Mouse (Mus musculus): ENCODE results near the gene Nop58. TPM values are rescaled to one million over a fixed set of nuclear protein-coding genes. Genes with fewer than 3 reads are reported as not detected.
A peak's percentile ranks its signal among the peaks of the same experiment; 100 is the strongest.
"Not testable (repeated sequence)": the region's sequence is repeated elsewhere in the genome, so short reads cannot be mapped to it uniquely, and the experiment has no call there.

Gene Nop58
- polyA plus RNA-seq, 2 experiments from 2014 or later, result 192 to 195 TPM

DNA sequence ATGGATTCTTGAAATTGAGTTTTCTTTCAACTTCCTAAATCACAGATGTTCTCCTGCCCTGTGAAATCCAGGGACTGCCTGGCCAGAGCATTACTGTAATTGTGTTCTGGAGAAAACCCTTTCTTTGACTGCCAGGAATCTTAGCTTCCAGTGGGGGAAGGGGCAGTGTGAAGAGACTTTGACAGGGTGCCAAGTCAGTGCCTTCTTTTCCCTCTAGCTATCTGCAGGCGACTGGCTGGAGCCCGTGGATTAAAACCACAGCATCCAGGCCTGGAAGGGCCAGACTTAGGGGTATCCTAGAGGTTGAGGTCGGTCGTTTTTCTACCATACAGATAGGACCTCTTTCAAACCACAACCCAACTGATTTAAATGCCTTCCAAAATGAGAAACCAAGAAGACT, 40.9 kb downstream of the Nop58 start:
- no peak for ATAC-seq

DNA sequence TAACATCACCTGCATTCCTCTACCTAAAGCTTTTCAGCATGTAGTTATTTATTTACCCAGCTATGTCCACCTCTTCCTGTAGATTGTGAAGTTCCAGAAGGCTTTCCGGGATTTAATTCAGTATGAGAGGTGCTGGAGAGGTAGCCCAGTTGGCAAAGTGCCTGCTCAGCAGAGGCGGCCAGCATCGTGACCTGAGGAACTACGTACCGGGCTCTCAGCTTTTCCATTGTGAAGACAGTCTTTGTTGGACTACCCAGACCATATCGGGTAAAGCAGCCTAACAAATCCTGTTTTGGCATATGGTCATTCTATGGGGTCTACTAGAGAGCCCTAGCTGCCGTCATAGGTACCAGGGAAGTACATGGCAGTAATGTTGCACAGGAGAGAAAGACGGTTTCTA, 45.3 kb downstream of the Nop58 start:
- ATAC-seq, result no peak

DNA sequence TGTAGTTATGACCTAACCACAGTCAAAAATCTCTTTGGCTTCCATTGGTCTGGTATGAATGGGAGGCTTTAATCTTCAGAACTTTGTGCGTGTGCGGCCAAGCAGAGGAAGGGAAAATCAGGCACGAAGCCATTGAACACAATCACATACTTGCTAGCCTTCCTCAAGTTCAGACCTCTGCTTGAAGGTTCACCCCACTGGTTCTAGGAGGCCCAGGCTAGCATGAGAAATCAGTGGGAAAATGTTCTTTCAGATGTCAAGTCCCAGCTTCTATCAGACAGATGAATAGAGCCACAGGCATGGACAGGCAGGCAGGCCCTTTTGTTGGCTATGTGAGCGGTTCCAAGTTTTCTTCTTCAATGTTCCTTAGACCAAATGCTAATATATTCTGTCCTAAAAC, 46.0 kb downstream of the Nop58 start:
- no peak for ATAC-seq

DNA sequence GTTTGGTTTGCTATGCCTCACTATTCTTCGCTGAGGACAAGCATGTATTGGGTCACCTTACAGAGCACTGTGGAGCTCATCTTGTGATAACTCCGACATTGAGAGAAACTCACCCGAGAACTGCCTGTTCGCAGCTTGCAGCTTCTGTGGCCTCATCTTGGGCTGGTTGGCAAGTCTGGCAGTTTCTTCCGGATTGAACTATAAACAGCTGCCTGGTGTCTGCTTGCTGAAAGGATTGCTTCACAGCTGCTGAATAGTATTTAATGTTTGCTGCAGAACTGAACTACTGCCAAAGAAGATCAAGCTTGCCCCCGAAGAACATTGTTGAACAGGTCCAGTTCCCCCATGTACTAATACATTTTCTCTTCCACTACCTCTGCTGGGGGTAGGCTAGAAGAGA, 49.3 kb downstream of the Nop58 start:
- no peak for ATAC-seq

DNA sequence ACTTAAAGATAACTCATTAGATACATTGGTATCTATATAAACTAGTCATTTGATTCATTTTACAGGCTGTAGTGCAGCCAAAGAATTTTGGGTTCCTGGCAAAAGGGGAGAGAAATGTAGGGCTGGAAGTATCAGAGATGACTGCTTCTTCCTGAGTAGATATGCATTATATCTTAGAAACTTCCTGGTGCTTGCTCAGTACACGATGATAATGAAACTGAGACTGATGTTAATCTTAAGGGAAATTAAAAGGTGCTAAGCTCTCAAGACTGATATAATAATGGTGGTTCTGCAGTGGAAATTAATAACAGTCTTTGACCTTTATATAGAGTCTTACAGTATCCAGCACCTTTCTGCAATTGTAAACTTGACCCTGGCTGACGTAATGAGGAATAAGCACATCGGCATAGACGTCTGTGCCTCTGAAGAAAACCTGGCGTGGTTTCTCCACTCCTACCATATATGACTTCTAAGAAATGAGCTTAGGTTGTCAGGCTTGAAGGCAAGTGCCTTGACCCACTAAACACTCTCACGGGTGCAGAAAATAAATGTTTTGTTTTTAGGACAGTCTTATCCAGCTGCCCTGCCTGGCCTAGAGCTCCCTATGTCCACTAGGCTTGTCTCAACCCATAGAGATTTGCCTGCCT, 54.1 kb downstream of the Nop58 start:
- ATAC-seq, result no peak

DNA sequence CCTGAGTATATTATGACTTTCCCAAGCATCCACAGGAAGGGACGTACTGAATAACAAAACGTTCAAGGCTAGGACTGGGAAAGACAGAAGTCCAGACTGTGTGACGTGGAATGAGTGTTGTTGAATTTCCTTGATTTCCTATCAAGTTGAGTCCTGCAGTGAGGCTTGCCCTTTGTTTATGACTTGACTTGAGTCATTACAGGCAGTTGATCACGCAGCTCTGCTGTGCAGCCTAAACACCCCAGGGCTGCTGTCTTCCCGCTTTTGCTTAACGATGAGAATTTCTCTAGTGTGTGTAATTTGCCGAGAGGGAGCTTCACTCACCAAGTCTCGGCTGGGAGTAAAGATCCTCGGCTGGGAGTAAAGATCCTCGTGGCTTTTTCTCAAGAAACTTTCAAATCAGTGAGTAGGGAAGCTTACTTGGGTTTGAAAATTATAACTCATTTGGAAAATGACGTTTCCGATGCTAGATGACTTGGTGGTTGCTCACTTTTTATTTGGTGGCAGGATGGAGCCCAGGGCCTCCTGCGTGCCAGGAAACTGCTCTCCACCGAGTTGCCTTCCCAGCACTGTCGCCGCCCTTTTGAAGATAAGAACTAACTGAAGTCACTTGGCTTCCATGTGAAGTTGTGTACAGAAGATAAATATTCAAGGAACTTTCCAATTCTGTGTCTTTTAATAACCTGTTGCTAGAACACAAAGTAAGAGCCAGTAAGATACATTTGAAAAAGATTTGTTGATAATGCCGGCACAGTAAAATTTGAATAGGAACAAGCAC, 55.0 kb downstream of the Nop58 start:
- no peak for ATAC-seq

DNA sequence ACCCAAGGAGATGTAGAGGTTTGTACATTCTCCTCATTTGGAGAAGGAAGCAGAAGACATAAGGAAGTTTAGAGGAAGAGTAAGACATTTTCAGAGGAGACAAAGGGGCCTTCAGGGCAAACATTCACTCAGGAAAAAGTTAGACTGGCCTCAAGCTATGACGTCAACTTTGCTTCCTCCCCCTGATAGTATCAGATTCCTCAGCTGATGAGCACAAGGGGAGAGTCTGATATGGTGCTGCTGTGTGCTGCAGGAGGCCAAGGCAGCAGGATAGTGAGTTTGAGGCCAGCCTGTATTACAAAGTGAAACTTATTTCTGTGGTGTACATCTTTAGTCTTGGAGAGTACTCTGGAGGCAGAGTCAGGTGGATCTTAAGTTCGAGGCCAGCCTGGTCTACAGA, 64.3 kb downstream of the Nop58 start:
- ATAC-seq, result no peak

DNA sequence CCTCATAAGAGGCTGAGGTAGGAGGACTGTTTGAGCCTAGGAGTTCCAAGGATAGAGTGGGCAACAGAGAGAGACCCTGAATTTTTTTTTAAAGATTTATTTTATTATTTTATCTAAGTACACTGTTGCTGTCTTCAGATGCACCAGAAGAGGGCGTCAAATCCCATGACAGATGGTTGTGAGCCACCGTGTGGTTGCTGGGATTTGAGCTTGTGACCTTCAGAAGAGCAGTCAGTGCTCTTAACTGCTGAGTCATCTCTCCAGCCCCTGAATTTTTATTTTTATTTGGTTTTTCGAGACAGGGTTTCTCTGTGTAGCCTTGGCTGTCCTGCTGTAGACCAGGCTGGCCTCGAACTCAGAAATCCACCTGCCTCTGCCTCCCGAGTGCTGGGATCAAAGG, 65.0 kb downstream of the Nop58 start:
- not testable (repeated sequence) for ATAC-seq

DNA sequence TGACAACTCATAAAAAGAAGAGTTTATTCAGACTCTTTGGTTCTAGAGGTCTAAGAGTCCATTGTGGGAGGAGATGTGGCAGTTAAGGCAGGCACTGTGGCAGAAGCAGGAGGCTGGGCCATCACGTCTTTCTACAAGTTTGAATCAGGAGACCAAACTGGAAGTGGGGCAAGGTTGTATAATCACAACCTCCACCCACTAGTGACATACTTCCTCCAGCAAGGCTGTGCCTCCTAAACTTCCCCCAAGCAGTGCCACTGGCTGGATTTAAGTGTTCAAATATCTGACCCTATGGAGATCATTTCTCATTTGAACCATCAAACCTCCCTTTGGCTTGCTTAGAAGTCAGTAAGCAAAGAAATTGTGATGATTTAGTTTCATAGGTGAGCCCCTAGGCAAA, 70.5 kb downstream of the Nop58 start:
- no peak for ATAC-seq

DNA sequence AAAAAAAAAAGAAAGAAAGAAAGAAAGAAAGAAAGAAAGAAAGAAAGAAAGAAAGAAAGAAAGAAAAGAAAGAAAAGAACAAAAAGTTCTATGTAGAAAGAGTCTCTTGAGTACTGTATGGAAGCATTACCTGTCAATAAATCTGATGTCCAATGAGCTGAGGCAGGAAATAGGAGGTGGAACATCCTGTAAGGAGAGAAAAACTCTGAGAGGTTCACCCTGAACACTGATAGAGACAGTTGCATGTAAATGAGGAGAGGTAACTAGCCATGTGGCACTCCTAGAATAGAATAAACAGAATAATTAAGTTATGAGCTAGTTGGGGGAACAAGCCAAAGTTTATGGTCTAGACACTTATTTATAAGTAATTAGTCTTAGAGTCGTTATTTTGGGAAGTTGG, 73.6 kb downstream of the Nop58 start:
- ATAC-seq, result no peak

DNA sequence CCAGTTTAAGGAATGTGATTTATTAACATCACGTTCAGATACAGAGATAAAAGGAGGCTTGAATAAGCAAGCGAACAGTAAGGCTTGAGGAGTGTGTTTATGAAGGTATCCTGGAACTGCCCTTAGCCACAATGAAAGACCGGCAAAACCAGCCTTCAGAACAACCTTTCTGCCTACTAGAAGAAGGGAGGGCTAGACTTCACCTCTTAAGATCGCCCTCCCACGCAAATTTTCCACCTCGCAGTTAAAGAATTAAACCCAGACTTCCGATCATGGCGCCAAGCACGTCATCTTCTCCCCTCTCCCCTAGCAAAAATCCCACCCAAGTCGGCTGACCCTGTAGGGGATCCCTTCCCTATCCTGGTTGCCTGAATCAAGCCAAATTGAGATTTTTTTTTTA, 77.4 kb downstream of the Nop58 start:
- ATAC-seq, result peak; percentile 38

DNA sequence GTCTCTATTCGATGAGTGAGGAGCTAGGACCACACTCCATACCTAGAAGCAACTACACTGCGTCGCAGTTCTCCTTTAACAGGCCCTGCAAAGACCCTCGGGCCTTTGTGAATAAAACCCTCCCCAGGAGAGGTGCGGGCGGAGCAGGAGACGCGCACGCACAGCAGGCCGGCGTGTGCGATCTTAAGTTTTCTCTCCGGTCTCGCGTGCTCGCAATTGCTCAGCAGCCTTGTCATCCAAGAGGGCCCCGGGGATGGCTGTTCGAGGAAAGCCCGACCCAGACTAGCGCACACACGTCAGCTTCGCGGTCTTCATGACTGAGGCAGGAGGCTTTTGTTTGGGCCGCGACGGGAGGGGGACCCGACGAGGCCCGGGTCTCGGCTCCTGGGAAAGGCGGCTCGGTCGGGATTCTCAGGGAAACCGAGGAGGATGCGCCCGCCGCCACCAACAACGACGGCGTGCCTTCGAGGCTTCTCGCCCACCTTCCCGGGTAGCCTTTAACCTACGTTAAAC, 77.9 kb downstream of the Nop58 start:
- peak; percentile 58 for ATAC-seq

DNA sequence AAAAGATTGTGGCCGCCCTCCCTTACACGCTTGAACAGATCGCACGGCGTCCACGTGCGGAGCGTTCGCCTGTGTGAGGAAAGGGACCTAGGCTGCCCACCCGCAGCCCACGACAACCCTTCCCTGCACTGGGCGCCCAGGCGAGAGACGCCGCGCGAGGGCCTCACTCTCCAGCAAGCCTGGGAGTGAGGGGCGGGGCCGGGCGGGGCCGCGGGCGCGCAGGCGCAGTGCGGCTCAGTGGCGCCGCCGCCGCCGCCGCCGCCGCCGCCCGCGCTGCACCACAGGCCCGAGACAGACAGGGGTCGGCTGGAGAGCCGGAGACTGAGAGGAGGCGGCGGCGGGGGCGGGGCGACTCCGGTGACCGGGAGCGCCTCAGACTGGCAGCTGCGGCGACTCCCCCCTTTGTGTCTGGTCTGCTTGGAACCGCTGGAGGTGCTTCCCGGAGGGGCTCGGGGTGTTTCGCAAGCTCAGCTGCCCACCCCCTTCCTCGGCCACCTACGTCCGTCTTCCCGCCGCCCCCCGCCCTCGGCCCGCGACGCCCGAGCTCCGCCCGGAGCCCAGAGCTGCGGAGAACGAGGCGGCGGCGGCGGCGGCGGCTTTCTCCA, 78.5 kb downstream of the Nop58 start, which contains the start of gene Bmpr2:
TSS of gene Bmpr2 (plus strand) at position 237 of the 605 bp plus-strand sequence.
- peak; percentile 47 for ATAC-seq

DNA sequence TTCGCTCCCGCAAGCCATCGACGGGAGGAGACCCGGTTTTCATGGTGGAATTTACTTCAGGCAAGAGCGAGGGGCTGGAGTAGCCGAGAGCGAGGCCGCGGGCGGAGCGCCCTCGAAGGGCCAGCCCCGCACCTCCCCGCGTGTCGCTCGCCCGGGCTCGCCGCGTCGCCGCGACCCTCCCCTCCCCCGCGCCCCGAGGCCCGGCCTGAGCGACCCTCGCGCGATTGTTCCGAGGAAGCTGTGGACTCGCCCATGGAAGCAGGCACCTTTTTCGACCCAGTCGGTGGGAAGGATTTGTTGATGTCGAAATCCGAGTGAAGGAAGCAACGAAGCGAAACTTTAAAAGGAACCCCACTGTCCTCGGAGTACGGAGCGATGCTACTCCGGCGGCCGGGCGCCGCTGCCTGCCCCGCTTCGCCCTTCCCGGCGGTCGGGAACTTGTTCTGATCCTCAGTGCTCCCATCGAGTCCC, 79.0 kb downstream of the Nop58 start:
- no peak for ATAC-seq

DNA sequence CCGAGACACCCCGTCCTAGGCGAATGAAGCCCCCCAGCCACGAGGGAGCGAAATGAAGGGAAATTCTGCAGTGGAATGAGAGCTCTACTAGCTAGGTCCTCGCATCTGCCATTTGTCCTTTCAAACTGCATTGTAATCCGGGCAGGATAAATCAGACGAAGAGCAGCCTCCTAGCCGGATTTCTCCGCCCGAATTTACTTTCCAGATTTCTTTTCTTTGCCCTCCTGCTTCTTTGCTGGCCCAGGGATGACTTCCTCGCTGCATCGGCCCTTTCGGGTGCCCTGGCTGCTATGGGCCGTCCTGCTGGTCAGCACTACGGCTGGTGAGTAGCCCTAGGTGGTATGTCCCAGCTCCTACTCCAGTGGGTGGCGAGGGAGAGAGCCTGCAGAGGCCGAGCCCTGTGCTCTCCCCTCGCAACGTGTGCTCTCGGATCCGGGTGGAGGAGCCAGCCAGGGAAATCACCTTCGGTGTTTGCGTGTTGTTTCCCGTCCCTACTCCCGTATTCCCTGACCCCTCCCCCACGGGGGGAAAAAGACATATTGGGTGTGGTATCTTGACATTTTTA, 79.7 kb downstream of the Nop58 start:
- ATAC-seq, result no peak

DNA sequence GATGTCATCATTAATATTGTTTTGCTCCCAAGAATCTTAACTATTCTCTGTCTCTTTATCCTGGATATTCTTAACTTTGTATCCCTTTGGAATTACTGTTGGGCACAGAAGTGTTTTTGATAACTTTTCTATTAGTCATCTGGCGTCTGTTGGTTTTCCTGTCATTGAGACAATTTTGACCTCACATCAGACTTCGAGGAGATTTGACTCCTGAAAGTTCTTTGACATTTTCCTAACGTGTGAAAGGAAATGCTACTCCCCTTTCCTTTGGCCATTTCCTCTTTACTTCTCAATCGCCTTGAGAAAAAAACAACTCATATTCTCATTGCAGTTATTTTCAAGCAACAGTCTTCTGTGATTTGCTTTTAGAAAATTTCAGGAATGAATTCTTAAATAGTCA, 80.5 kb downstream of the Nop58 start:
- no peak for ATAC-seq

DNA sequence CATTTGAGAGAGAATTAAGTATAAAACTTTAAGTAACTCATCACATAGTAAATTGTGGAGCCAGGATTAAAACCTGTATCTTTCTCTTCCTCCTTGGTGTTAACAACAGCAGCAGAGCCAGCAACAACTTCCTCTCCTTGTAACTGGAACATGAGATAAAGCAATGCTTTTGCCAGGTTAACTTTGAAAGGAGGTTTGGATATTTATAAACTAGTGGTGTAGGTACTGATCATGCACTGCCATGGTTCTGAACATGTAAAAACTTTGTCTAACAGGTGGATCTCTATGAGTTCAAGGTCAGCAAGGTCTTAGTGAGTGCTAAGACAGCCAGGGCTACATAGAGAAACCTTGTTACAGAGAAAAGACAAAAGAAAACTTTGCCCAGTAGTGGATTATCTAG, 81.9 kb downstream of the Nop58 start:
- ATAC-seq, result no peak

Other genes starting within 250 kb of the Nop58 start
- gene Fzd7, start 202.5 kb upstream of the Nop58 start, polyA plus RNA-seq (2017; shearing (Covaris generic)), result not detected
- gene Gm973, start 168.7 kb upstream of the Nop58 start, polyA plus RNA-seq (2017; shearing (Covaris generic)), result not detected
- 100 to 1,000 TPM; 504 to 528 TPM for gene Sumo1, start 14.1 kb upstream of the Nop58 start, polyA plus RNA-seq (2017; shearing (Covaris generic))
- gene Bmpr2, start 78.4 kb downstream of the Nop58 start, polyA plus RNA-seq (2017; shearing (Covaris generic)), result 1 to 10 TPM; 2.3 to 2.4 TPM
- 10 to 100 TPM; 14.9 to 17.4 TPM for gene Fam117b, start 228.0 kb downstream of the Nop58 start, polyA plus RNA-seq (2017; shearing (Covaris generic))